Mouse (Mus musculus): ENCODE data around the gene Rbck1. TPM values are rescaled to one million over a fixed set of nuclear protein-coding genes. Genes with fewer than 3 reads are reported as not detected.

The Rbck1 gene
- 41.4 and 46.1 TPM in 2 replicates for polyA plus RNA-seq (2015; fragmentation: Nextera tagmentation; extraction: Ambion mirVana)

DNA sequence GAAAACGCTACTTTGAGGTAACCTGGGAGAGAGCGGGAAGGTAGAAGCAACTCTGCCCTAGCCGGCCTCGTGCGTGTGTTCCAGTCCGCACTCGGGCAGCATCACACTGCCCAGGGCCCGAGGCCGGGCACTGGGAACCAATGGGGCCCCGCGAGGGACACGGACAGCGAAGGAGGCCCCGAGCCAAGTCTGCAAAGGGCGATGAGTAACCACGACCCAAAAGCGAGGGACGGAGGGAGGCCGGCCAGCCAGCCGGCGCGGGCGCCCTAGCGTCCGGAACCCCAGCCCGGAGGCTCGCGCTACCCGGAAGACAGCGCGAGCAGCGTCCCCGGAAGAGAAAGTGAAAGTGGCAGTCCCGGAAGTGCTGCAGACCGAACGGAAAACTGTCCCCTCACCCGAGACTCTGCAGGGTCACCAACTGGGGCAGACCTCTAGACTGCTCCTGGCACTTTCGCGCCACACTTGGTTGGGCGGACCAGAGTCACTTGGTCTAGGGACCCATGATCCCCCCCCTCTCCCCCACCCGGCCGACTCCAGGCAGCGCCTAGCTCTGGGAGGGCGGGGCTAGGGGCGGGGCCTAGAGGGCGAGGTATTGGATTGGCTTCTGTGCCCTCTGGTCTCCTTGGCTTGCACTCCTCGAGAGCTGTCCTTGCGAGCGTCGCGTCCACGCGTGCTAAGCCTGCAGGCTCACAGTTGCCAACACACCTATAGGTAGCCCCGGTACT is at the start of gene Rbck1:
Gene Rbck1, minus strand, starts transcription at position 553 of the 725 bp plus-strand sequence.
- WGBS (ENCODE audit: insufficient replicate concordance) = under 1% methylated on average over 54 of the region's 54 CpGs
- no peaks in the 10 kb centered on the region for H3K9me3 ChIP-seq (replicated peaks)
- peak within 1 kb of the TSS; percentile 89 for H3K9ac ChIP-seq
- peaks cover 22% of the 10 kb centered on the region for H3K36me3 ChIP-seq (replicated peaks)
- H3K27ac ChIP-seq (replicated peaks) = peak within 1 kb of the TSS; percentile 96
- peaks cover 49% of the 10 kb centered on the region for H3K4me1 ChIP-seq (replicated peaks)
- ATAC-seq (ENCODE audit: insufficient read depth) = peak; percentile 94
- peaks cover 8% of the 10 kb centered on the region; the same call in 1 of the 2 replicates for H3K27me3 ChIP-seq
- peak within 1 kb of the TSS; percentile 98 for H3K4me3 ChIP-seq (replicated peaks)
- peak within 1 kb of the TSS; percentile 84 for H3K4me2 ChIP-seq

DNA sequence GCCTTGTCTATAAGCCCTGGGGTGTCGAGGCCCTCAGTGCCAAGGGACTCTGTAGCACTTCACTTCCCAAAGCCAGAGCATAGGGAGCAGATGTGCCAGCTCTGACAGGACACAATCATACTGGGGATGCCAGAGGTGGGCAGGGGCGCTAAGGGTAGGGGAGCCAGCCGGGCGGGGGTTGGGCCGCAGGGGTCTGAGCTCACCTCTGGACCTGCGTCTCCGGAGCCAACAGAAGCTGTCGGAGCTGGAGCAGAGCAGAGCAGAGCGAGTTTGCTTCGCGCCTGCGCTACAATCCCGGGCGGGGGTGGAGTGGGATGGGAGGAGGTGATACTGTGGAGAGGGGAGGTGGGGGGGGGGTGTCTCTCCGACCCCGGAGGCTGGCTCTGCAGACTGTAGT is 43.9 kb upstream of the Rbck1 start, which contains the start of gene Nrsn2:
Gene Nrsn2, minus strand, starts transcription at position 294 of the 397 bp plus-strand sequence.
- WGBS (ENCODE audit: insufficient replicate concordance) = 7% methylated on average over 16 of the region's 16 CpGs
- Histone ChIP-seq H3K9ac (no peak within 1 kb of the TSS), H3K27me3 (peaks cover 63% of the 10 kb centered on the region), H3K4me2 (no peak within 1 kb of the TSS), H3K36me3 (replicated peaks) (no peaks in the 10 kb centered on the region), H3K4me1 (replicated peaks) (peaks cover 10% of the 10 kb centered on the region; the same call in 1 of the 2 replicates), H3K4me3 (replicated peaks) (no peak within 1 kb of the TSS), H3K9me3 (replicated peaks) (no peaks in the 10 kb centered on the region), H3K27ac (replicated peaks) (no peak within 1 kb of the TSS)
- ATAC-seq (ENCODE audit: insufficient read depth) = no peak

DNA sequence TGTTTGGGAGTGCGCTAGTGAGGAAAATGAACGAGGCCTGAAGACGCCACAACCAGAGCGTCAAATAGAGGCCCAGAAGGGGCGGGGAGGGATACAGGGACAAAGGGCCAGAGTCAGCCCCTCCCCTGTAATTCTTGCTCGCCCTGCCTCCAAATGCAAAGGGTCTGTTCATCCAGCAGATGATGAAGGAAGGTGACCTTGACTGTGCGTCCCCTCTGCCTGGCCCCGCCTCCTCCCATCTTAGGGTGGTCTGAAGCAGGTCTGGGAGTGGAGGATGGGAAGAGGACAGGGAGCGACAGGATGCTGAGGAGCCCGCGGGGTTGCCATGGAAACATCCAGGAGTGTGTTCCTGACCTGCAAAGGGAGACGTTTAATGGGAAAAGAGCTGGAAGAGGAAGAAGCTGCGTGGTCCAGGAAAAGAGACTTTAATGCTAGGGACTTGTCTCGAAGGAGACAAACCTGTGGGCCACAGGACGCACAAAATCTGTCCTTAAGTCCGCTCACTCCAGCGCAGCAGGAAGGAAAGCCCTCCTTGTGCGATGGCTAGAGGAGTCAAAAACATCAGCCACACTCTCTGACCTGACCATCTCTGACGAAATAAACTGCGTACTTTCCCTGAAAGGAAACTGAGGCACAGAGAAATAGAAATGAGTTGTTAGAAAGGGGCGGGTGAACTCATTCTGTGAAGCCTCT is 43.3 kb upstream of the Rbck1 start:
- H3K9me3 ChIP-seq (replicated peaks) = no peaks in the 10 kb centered on the region
- no peak for ATAC-seq (ENCODE audit: insufficient read depth)
- H3K27me3 ChIP-seq = peaks cover 68% of the 10 kb centered on the region
- no peak overlapping the region for H3K4me2 ChIP-seq
- peaks cover 10% of the 10 kb centered on the region; the same call in 1 of the 2 replicates for H3K4me1 ChIP-seq (replicated peaks)
- no peaks in the 10 kb centered on the region for H3K36me3 ChIP-seq (replicated peaks)
- 7% methylated on average over 21 of the region's 21 CpGs for WGBS (ENCODE audit: insufficient replicate concordance)
- no peak overlapping the region for H3K9ac ChIP-seq
- no peak overlapping the region for H3K27ac ChIP-seq (replicated peaks)
- H3K4me3 ChIP-seq (replicated peaks) = no peak overlapping the region

DNA sequence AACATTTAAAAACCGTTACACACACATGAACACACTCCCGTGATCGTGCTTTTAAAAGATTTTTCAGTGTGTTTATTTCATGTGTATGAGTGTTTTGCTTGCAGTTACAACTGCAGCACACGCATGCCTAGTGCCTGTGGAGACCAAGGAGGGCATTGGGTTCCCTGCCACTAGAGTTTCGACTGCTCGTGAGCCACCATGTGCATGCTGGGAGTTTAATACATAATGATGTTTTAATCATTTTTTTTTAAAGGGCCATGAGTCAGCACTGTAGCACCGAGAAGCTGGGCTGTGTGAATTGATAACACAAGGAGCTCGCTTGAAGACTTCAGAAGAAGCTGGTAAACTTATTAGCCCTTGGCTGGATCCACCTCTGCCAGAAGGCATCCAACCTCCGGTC is 41.1 kb upstream of the Rbck1 start:
- Histone ChIP-seq H3K27me3 (peaks cover 83% of the 10 kb centered on the region), H3K9me3 (replicated peaks) (no peaks in the 10 kb centered on the region), H3K4me3 (replicated peaks) (no peak overlapping the region), H3K4me2 (no peak overlapping the region), H3K9ac (no peak overlapping the region), H3K4me1 (replicated peaks) (peaks cover 15% of the 10 kb centered on the region), H3K36me3 (replicated peaks) (no peaks in the 10 kb centered on the region), H3K27ac (replicated peaks) (no peak overlapping the region)
- no peak for ATAC-seq (ENCODE audit: insufficient read depth)
- 51% methylated on average over 9 of the region's 9 CpGs for WGBS (ENCODE audit: insufficient replicate concordance)

DNA sequence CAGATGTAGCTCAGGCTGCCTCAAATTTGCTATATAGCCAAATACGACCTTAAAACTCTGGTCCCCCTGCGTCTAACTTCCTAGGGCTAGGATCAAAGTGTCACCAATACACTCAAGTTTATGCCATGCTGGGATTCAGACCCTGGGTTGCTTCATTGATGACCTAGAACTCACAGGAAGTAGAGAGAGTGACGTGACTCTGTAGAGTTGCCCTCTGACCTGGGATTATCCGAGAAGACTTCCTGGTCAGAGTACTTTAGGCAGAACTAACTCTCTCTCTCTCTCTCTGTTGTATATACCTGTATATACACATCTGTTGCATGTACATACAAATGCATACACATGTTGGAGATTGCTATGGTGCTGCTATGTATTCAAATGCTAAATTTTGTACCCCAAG is 40.2 kb upstream of the Rbck1 start:
- H3K4me2 ChIP-seq = no peak overlapping the region
- peaks cover 81% of the 10 kb centered on the region for H3K27me3 ChIP-seq
- no peak overlapping the region for H3K4me3 ChIP-seq (replicated peaks)
- no peaks in the 10 kb centered on the region for H3K9me3 ChIP-seq (replicated peaks)
- 42% methylated on average over 4 of the region's 4 CpGs for WGBS (ENCODE audit: insufficient replicate concordance)
- no peak for ATAC-seq (ENCODE audit: insufficient read depth)
- no peak overlapping the region for H3K9ac ChIP-seq
- H3K27ac ChIP-seq (replicated peaks) = no peak overlapping the region
- H3K36me3 ChIP-seq (replicated peaks) = no peaks in the 10 kb centered on the region
- peaks cover 15% of the 10 kb centered on the region for H3K4me1 ChIP-seq (replicated peaks)

DNA sequence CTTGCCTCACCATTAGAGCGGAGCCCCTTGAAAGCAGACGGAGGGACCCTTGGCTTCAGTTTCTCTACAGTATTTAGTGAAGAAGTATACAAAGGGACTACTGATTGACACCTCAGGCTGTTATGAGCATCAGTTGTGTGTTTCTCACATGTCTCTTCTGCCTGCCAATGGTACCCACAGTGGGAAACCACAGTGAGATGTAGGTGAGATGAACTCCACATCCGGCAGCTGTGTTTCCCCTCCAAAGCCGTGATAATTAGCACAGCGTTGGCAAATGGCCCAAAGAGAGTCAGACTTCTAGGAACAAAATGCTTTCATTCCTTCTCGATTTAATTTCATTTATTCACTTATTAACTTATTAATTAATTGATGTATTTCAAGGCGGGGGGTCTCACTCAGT is 39.7 kb upstream of the Rbck1 start:
- WGBS (ENCODE audit: insufficient replicate concordance) = 54% methylated on average over 7 of the region's 7 CpGs
- Histone ChIP-seq H3K9me3 (replicated peaks) (no peaks in the 10 kb centered on the region), H3K9ac (no peak overlapping the region), H3K27ac (replicated peaks) (no peak overlapping the region), H3K4me3 (replicated peaks) (no peak overlapping the region), H3K4me1 (replicated peaks) (peaks cover 15% of the 10 kb centered on the region), H3K4me2 (no peak overlapping the region), H3K27me3 (peaks cover 76% of the 10 kb centered on the region), H3K36me3 (replicated peaks) (no peaks in the 10 kb centered on the region)
- ATAC-seq (ENCODE audit: insufficient read depth) = no peak

DNA sequence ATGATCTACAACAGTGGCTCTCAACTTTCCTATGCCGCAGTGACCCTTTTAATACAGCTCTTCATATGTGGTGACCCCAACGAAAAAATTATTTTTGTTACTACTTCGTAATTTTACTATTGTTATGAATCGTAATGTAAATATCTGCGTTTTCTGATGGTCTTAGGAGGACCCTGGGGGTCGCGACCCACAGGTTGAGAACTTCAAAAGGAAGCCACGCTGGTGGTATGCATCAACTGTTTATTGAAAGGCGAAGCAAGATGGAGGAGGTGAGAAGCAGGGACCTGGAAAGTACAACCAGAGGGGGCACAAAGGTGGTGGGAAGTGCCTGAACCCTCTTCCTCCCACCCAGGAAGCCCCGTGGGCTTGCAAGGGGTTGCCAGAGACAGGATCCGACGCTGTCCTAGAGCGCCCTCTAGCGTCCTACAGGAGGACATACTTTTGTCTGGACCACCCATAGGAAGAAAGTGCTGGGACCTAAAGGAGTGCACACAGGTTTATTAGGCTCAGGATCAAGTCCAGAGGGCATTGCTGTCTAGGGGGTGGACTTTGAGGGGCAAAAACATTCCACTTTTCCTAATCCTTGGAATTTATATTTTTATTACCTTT is 36.2 kb upstream of the Rbck1 start:
- H3K36me3 ChIP-seq (replicated peaks) = no peaks in the 10 kb centered on the region
- H3K4me2 ChIP-seq = no peak overlapping the region
- H3K27ac ChIP-seq (replicated peaks) = no peak overlapping the region
- no peak for ATAC-seq (ENCODE audit: insufficient read depth)
- H3K4me1 ChIP-seq (replicated peaks) = peaks cover 11% of the 10 kb centered on the region
- peaks cover 42% of the 10 kb centered on the region; the same call in 1 of the 2 replicates for H3K27me3 ChIP-seq
- no peaks in the 10 kb centered on the region for H3K9me3 ChIP-seq (replicated peaks)
- H3K4me3 ChIP-seq (replicated peaks) = no peak overlapping the region
- H3K9ac ChIP-seq = no peak overlapping the region
- WGBS (ENCODE audit: insufficient replicate concordance) = 24% methylated on average over 14 of the region's 14 CpGs

DNA sequence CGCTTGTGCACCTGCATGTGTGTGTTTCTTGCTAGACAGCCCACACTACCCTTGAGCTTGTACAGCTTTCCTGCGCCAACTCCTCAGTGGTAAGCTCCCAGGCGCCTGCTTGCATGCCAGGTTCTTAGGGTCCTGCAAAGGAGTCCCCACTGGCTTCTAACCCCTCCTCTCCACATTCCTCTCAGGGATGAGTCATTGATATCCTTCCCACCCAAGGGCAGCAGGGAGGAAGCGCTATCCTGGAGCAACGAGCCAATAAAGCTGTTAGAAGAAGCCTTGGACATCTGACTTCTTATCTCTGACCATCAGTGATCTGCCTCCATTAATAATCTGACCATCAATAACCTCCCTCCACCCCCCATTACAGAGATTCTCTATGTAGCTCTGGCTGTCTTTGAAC is 35.5 kb upstream of the Rbck1 start:
- ATAC-seq (ENCODE audit: insufficient read depth) = no peak
- no peak overlapping the region for H3K4me2 ChIP-seq
- H3K36me3 ChIP-seq (replicated peaks) = no peaks in the 10 kb centered on the region
- H3K9ac ChIP-seq = no peak overlapping the region
- peaks cover 35% of the 10 kb centered on the region; the same call in 1 of the 2 replicates for H3K27me3 ChIP-seq
- no peak overlapping the region for H3K27ac ChIP-seq (replicated peaks)
- 63% methylated on average over 5 of the region's 5 CpGs for WGBS (ENCODE audit: insufficient replicate concordance)
- no peak overlapping the region for H3K4me3 ChIP-seq (replicated peaks)
- H3K9me3 ChIP-seq (replicated peaks) = no peaks in the 10 kb centered on the region
- peaks cover 10% of the 10 kb centered on the region for H3K4me1 ChIP-seq (replicated peaks)

DNA sequence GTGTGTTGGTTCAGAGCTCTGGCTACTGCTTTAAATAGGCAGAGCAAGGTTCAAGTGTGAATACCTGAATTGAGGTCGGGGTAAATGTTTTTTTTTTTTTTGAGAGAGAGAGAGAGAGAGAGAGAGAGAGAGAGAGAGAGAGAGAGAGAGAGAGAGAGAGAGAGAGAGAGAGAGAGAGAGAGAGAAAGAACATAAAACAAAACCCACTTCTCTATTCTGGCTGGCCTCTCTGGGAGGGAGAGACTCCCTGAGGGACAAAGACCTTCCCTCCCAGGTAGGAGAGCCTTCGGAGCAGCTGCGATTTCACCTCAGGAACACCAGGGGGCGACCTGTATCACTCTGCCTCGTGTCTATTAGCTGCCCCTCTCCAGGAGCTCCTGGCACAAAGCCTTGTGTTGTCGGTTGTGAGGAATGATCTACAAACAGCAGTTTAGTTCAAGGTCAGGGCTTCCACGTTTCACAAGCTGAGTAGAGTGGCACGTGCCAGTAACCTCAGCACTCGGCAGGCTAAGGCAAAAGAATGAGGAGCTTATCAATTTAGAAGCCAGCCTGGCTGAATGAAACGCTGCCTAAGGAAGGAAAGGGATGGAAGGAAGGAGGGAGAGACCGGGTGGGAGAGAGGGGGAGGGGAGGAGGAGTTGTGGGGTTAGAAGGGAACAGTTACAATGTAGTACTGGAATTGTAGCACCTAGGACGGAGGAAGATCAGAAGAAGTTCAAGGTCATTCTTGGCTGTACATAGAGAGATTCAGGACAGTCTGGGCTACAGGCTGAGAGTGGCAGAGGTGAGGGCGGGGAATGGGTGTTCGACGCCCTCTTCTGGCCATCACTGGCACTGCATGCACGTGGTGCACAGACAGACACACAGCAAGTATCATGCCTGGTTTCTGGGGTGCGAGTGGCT is 31.0 kb upstream of the Rbck1 start:
- H3K9me3 ChIP-seq (replicated peaks) = no peaks in the 10 kb centered on the region
- H3K4me3 ChIP-seq (replicated peaks) = no peak overlapping the region
- 0 out of 2 replicates have a peak overlapping the region, but pooled peaks have one; percentile 9 for H3K27ac ChIP-seq (replicated peaks)
- peak; percentile 75 for ATAC-seq (ENCODE audit: insufficient read depth)
- 7% methylated on average over 17 of the region's 17 CpGs for WGBS (ENCODE audit: insufficient replicate concordance)
- no peaks in the 10 kb centered on the region for H3K36me3 ChIP-seq (replicated peaks)
- H3K27me3 ChIP-seq = peaks cover 6% of the 10 kb centered on the region; the same call in 1 of the 2 replicates
- H3K4me1 ChIP-seq (replicated peaks) = peaks cover 10% of the 10 kb centered on the region
- peak overlapping the region; percentile 50 for H3K4me2 ChIP-seq
- H3K9ac ChIP-seq = no peak overlapping the region

DNA sequence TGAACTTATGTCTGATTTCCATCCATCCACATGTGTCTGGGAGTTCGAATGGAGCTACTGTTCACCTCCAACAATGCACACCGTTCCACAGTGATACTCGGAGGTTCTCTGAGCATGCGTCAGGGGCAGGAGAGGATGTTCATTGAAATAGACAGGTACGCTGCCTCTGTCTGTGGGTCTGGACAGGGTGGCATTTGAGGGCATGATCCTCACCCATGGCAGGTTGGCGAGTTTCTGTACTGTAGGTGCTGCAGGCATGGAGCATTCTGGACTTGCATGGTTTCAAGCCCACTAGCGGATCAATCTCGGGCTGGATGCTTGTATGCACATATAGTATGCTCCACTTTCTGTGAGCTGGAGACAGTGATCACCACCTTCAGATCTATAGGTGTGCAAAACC is 28.7 kb upstream of the Rbck1 start:
- Histone ChIP-seq H3K27ac (replicated peaks) (no peak overlapping the region), H3K4me3 (replicated peaks) (no peak overlapping the region), H3K36me3 (replicated peaks) (no peaks in the 10 kb centered on the region), H3K4me1 (replicated peaks) (peaks cover 10% of the 10 kb centered on the region), H3K9ac (no peak overlapping the region), H3K27me3 (no peaks in the 10 kb centered on the region), H3K4me2 (no peak overlapping the region), H3K9me3 (replicated peaks) (no peaks in the 10 kb centered on the region)
- WGBS (ENCODE audit: insufficient replicate concordance) = 74% methylated on average over 8 of the region's 8 CpGs
- no peak for ATAC-seq (ENCODE audit: insufficient read depth)
